8 mouse cellular contexts compared by ENCODE assay signal in genomic region chr6:122801801-122802514, GRCm38 (mm10). TPM values are rescaled to one million over a fixed set of nuclear protein-coding genes. Genes with fewer than 3 reads are reported as not detected.
DNase-seq lines count a peak whose midpoint lies in the region; ATAC-seq lines count a peak whose summit lies in the region.

No protein-coding gene starts in this region.

- peak overlapping the region; percentile 23; the same call in 1 of the 2 replicates for H3K27ac ChIP-seq in embryonic facial prominence, embryonic 13.5 days
- H3K27ac ChIP-seq in midbrain, embryonic 12.5 days (replicated peaks): no peak overlapping the region
- H3K27ac ChIP-seq in stomach, embryonic 15.5 days: no peak overlapping the region

- peak overlapping the region; percentile 77 for H3K9ac ChIP-seq in embryonic facial prominence, embryonic 13.5 days
- peak overlapping the region; percentile 68 for H3K9ac ChIP-seq in midbrain, embryonic 12.5 days (replicated peaks)
- peak overlapping the region; percentile 61 for H3K9ac ChIP-seq in stomach, embryonic 15.5 days

- peak; percentile 31 to 41 for DNase-seq in adrenal gland, postnatal 36 days
- DNase-seq in adrenal gland, postnatal 25 days: no peak
- DNase-seq in T-cell, adult 2 months (ENCODE audit: low spot score): peak; percentile 59
- DNase-seq in heart, postnatal 10 days: peak; percentile 49 to 53
- peak; percentile 63 to 65 for DNase-seq in left cerebral cortex, postnatal 36 days (ENCODE audit: low spot score in 2 of 2)

- H3K4me3 ChIP-seq in embryonic facial prominence, embryonic 13.5 days: peak overlapping the region; percentile 60
- peak overlapping the region; percentile 51 for H3K4me3 ChIP-seq in midbrain, embryonic 12.5 days
- peak overlapping the region; percentile 58 for H3K4me3 ChIP-seq in stomach, embryonic 15.5 days (replicated peaks)

- no peaks in the 10 kb centered on the region for H3K9me3 ChIP-seq in embryonic facial prominence, embryonic 13.5 days
- H3K9me3 ChIP-seq in midbrain, embryonic 12.5 days: no peaks in the 10 kb centered on the region
- no peaks in the 10 kb centered on the region for H3K9me3 ChIP-seq in stomach, embryonic 15.5 days

- peak overlapping the region; percentile 95 for H3K4me2 ChIP-seq in embryonic facial prominence, embryonic 13.5 days
- H3K4me2 ChIP-seq in midbrain, embryonic 12.5 days (replicated peaks): peak overlapping the region; percentile 87
- H3K4me2 ChIP-seq in stomach, embryonic 15.5 days: peak overlapping the region; percentile 99

- peaks cover 8% of the 10 kb centered on the region for H3K4me1 ChIP-seq in embryonic facial prominence, embryonic 13.5 days
- H3K4me1 ChIP-seq in midbrain, embryonic 12.5 days: peaks cover 11% of the 10 kb centered on the region
- H3K4me1 ChIP-seq in stomach, embryonic 15.5 days: 0 out of 2 replicates have a peak, but pooled peaks cover 8% of the 10 kb centered on the region

- intact Hi-C loops in heart, postnatal 10 days (cut with DNase I): loop anchor here (5.0 kb wide), 1 partner anchor 70 kb away; the partner anchor contains the start of gene Necap1
- intact Hi-C loops in left cerebral cortex, postnatal 36 days (cut with DNase I): loop anchor here (5.0 kb wide), 1 partner anchor 60 kb away; no protein-coding TSS in a partner anchor

- H3K36me3 ChIP-seq in embryonic facial prominence, embryonic 13.5 days: no peaks in the 10 kb centered on the region
- no peaks in the 10 kb centered on the region for H3K36me3 ChIP-seq in midbrain, embryonic 12.5 days
- no peaks in the 10 kb centered on the region for H3K36me3 ChIP-seq in stomach, embryonic 15.5 days

- 0 out of 2 replicates have a peak, but pooled peaks have one; percentile 29 for ATAC-seq in embryonic facial prominence, embryonic 13.5 days (ENCODE audit: insufficient number of reproducible peaks, insufficient read depth, low FRiP score, low TSS enrichment, low read depth)
- ATAC-seq in midbrain, embryonic 12.5 days (ENCODE audit: low FRiP score, low read depth): peak; percentile 61
- ATAC-seq in stomach, embryonic 15.5 days (ENCODE audit: insufficient read depth, low FRiP score, low read depth): peak; percentile 59; the same call in 1 of the 2 replicates

- peaks cover 22% of the 10 kb centered on the region for H3K27me3 ChIP-seq in embryonic facial prominence, embryonic 13.5 days
- peaks cover 38% of the 10 kb centered on the region for H3K27me3 ChIP-seq in midbrain, embryonic 12.5 days
- H3K27me3 ChIP-seq in stomach, embryonic 15.5 days (replicated peaks): no peaks in the 10 kb centered on the region

- 2% methylated on average over 34 of the region's 34 CpGs for WGBS in embryonic facial prominence, embryonic 13.5 days
- WGBS in midbrain, embryonic 12.5 days: 1% methylated on average over 34 of the region's 34 CpGs
- 4% methylated on average over 34 of the region's 34 CpGs for WGBS in stomach, embryonic 15.5 days

RNA-seq across cellular contexts. Expression of gene Slc2a3, which starts 0.5 kb away (rescaled TPM):
- total RNA-seq in adrenal gland, postnatal 36 days (2021): 1 to 10 TPM; 5.8 to 9.6 TPM
- total RNA-seq in adrenal gland, postnatal 25 days (2021): 4.8 and 7.9 TPM in 2 replicates
- 37.0 and 38.4 TPM in 2 replicates for polyA plus RNA-seq in embryonic facial prominence, embryonic 13.5 days (2015; fragmentation: Nextera tagmentation; extraction: Ambion mirVana)
- total RNA-seq in heart, postnatal 10 days (2021): 1 to 10 TPM; 2.1 to 2.5 TPM
- total RNA-seq in left cerebral cortex, postnatal 36 days (2021): 100 to 1,000 TPM; 125 to 138 TPM
- 22.5 and 24.8 TPM in 2 replicates for polyA plus RNA-seq in midbrain, embryonic 12.5 days (2016; fragmentation: Nextera tagmentation; extraction: Ambion mirVana)
- polyA plus RNA-seq in stomach, embryonic 15.5 days (2015; fragmentation: Nextera tagmentation; extraction: Ambion mirVana): 11.0 and 11.9 TPM in 2 replicates

RNA-seq across cellular contexts. Expression of gene Foxj2, which starts 17.8 kb away (rescaled TPM):
- total RNA-seq in adrenal gland, postnatal 36 days (2021): 10 to 100 TPM; 18.5 to 19.6 TPM
- total RNA-seq in adrenal gland, postnatal 25 days (2021): 22.0 and 22.8 TPM in 2 replicates
- polyA plus RNA-seq in embryonic facial prominence, embryonic 13.5 days (2015; fragmentation: Nextera tagmentation; extraction: Ambion mirVana): 6.2 and 6.8 TPM in 2 replicates
- total RNA-seq in heart, postnatal 10 days (2021): 10 to 100 TPM; 28.5 to 32.8 TPM
- total RNA-seq in left cerebral cortex, postnatal 36 days (2021): 10 to 100 TPM; 28.8 to 30.3 TPM
- polyA plus RNA-seq in midbrain, embryonic 12.5 days (2016; fragmentation: Nextera tagmentation; extraction: Ambion mirVana): 5.7 and 5.8 TPM in 2 replicates
- 5.2 and 5.8 TPM in 2 replicates for polyA plus RNA-seq in stomach, embryonic 15.5 days (2015; fragmentation: Nextera tagmentation; extraction: Ambion mirVana)

RNA-seq across cellular contexts. Expression of gene C3ar1, which starts 54.0 kb away (rescaled TPM):
- total RNA-seq in adrenal gland, postnatal 36 days (2021): 1 to 10 TPM; 3.0 to 3.2 TPM
- 1.9 and 3.0 TPM in 2 replicates for total RNA-seq in adrenal gland, postnatal 25 days (2021)
- 2.3 and 3.2 TPM in 2 replicates for polyA plus RNA-seq in embryonic facial prominence, embryonic 13.5 days (2015; fragmentation: Nextera tagmentation; extraction: Ambion mirVana)
- 1 to 10 TPM; 2.9 to 3.2 TPM for total RNA-seq in heart, postnatal 10 days (2021)
- under 1 TPM; 0.64 to 0.88 TPM for total RNA-seq in left cerebral cortex, postnatal 36 days (2021)
- polyA plus RNA-seq in midbrain, embryonic 12.5 days (2016; fragmentation: Nextera tagmentation; extraction: Ambion mirVana): 1.6 and 1.8 TPM in 2 replicates
- 2.6 and 3.3 TPM in 2 replicates for polyA plus RNA-seq in stomach, embryonic 15.5 days (2015; fragmentation: Nextera tagmentation; extraction: Ambion mirVana)

Comparison
In these comparisons a context has a peak if more than half of its experiments do, and no peak if none do; other contexts are left out.
1. RNA of gene Slc2a3, which starts 0.5 kb away (total RNA-seq): 125 to 138 TPM in left cerebral cortex, postnatal 36 days; 5.8 to 9.6 TPM in adrenal gland, postnatal 36 days, 4.8 to 7.9 TPM in adrenal gland, postnatal 25 days and 2.1 to 2.5 TPM in heart, postnatal 10 days; every median in the first group is over 10 times any median in the second.
2. Peak in every context shown above with its lines, with median percentiles within 50 percentile points of each other: ATAC-seq, H3K4me2 ChIP-seq, H3K4me3 ChIP-seq and H3K9ac ChIP-seq.